Mouse (Mus musculus): ENCODE measurements at regions not wholly inside any gene's neighbourhood (a gene's known extent, or its start where the extent isn't known, plus 50 kb on each side); places are given as distances from the start of the nearest gene placed in this dataset.
A peak's percentile ranks its signal among the peaks of the same experiment; 100 is the strongest.
"Not testable (repeated sequence)": the region's sequence is repeated elsewhere in the genome, so short reads cannot be mapped to it uniquely, and the experiment has no call there.

- TF ChIP-seq CTCF (IDR thresholded peaks at IDR 0.05; ENCODE audit: low read depth): no peak
- WGBS: 76% methylated on average over 2 of the region's 2 CpGs
- no peaks in the 10 kb centered on the region for H3K4me1 ChIP-seq (ENCODE audit: insufficient read depth)
- H3K36me3 ChIP-seq (ENCODE audit: insufficient read depth): no peaks in the 10 kb centered on the region
- no peaks in the 10 kb centered on the region for H3K27me3 ChIP-seq (ENCODE audit: insufficient read depth, low read length)
- no peak overlapping the region for H3K4me3 ChIP-seq (ENCODE audit: low read depth, low read length)
- no peak overlapping the region for H3K9ac ChIP-seq
- DNase-seq (no peak), ATAC-seq (ENCODE audit: insufficient read depth) (no peak)
- H3K9me3 ChIP-seq (ENCODE audit: low read depth, low read length): no peaks in the 10 kb centered on the region
- no peak overlapping the region for H3K4me2 ChIP-seq
- H3K27ac ChIP-seq (ENCODE audit: low read depth): no peak overlapping the region
Observed at GRCm38 (mm10) chr6:102780830-102781229, 207.9 kb upstream of the Cntn3 start.

GRCm38 (mm10) chr6:102774580-102774979 lies 201.7 kb upstream of the Cntn3 start:
- H3K4me3 ChIP-seq (ENCODE audit: low read depth, low read length): no peak overlapping the region
- no peaks in the 10 kb centered on the region for H3K27me3 ChIP-seq (ENCODE audit: insufficient read depth, low read length)
- H3K4me1 ChIP-seq (ENCODE audit: insufficient read depth): no peaks in the 10 kb centered on the region
- ATAC-seq (ENCODE audit: insufficient read depth): no peak
- H3K9ac ChIP-seq: no peak overlapping the region
- no peaks in the 10 kb centered on the region for H3K9me3 ChIP-seq (ENCODE audit: low read depth, low read length)
- no peak for TF ChIP-seq CTCF (IDR thresholded peaks at IDR 0.05; ENCODE audit: low read depth)
- no peak for DNase-seq
- H3K4me2 ChIP-seq: no peak overlapping the region
- no peaks in the 10 kb centered on the region for H3K36me3 ChIP-seq (ENCODE audit: insufficient read depth)
- H3K27ac ChIP-seq (ENCODE audit: low read depth): no peak overlapping the region

- Histone ChIP-seq H3K9me3 (ENCODE audit: low read depth, low read length) (no peaks in the 10 kb centered on the region), H3K27me3 (ENCODE audit: insufficient read depth, low read length) (no peaks in the 10 kb centered on the region), H3K27ac (ENCODE audit: low read depth) (no peak overlapping the region), H3K4me2 (no peak overlapping the region), H3K4me3 (ENCODE audit: low read depth, low read length) (no peak overlapping the region), H3K9ac (no peak overlapping the region), H3K4me1 (ENCODE audit: insufficient read depth) (no peaks in the 10 kb centered on the region), H3K36me3 (ENCODE audit: insufficient read depth) (no peaks in the 10 kb centered on the region)
- DNase-seq: no peak
- TF ChIP-seq CTCF (IDR thresholded peaks at IDR 0.05; ENCODE audit: low read depth): no peak
- WGBS: 74% methylated on average over 3 of the region's 3 CpGs
- ATAC-seq (ENCODE audit: insufficient read depth): no peak
Observed at GRCm38 (mm10) chr6:102762357-102762756, 189.5 kb upstream of the Cntn3 start.

DNA sequence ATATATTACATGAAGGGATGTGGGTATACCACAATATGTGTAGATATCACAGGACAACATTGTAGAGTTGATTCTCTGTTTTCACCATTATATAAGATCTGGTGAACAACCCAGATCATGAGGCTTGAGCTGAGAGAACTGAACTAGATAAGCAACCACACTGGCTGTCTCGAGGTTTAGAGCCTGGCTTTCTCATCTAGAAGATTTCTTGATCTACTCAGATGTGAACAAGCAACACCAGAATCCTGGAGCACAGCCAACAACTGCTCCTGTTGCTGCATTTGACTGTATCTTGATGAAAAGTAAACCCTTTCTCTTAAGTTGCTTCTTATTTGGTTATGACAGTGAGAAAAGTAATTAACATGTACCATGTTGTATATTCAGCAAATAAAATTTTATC lies 182.1 kb upstream of the Cntn3 start:
- Histone ChIP-seq H3K27ac (ENCODE audit: low read depth) (no peak overlapping the region), H3K9ac (no peak overlapping the region), H3K4me1 (ENCODE audit: insufficient read depth) (no peaks in the 10 kb centered on the region), H3K36me3 (ENCODE audit: insufficient read depth) (no peaks in the 10 kb centered on the region), H3K4me2 (no peak overlapping the region), H3K9me3 (ENCODE audit: low read depth, low read length) (no peaks in the 10 kb centered on the region), H3K27me3 (ENCODE audit: insufficient read depth, low read length) (no peaks in the 10 kb centered on the region), H3K4me3 (ENCODE audit: low read depth, low read length) (no peak overlapping the region)
- DNase-seq: peak; percentile 0
- WGBS: 45% methylated on average over 1 of the region's 1 CpGs
- no peak for TF ChIP-seq CTCF (IDR thresholded peaks at IDR 0.05; ENCODE audit: low read depth)
- no peak for ATAC-seq (ENCODE audit: insufficient read depth)

DNA sequence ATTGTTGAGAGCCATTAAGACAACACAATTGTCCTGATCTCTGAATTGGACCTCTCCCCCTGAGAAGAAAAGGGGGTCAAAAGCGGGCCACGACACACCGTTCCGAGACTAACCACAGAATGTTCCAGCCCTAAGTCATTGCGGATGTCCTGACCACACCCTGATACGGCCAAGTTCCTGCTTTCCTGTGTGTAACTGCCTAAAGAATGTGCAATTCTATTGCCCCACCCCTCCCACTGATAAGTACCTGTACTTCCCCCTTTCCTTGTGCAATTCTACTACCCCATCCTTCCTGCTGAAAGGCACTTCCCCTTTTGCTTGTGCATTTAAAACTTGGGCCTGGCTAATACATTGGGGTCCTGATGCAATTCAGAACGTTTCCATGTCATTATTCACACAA lies 177.3 kb upstream of the Cntn3 start:
- H3K9ac ChIP-seq; H3K9me3 ChIP-seq (ENCODE audit: low read depth, low read length); H3K27ac ChIP-seq (ENCODE audit: low read depth); H3K4me1 ChIP-seq (ENCODE audit: insufficient read depth); H3K4me3 ChIP-seq (ENCODE audit: low read depth, low read length); H3K27me3 ChIP-seq (ENCODE audit: insufficient read depth, low read length); H3K4me2 ChIP-seq; H3K36me3 ChIP-seq (ENCODE audit: insufficient read depth); ATAC-seq (ENCODE audit: insufficient read depth); DNase-seq: not testable (repeated sequence)
- 83% methylated on average over 7 of the region's 7 CpGs for WGBS

GRCm38 (mm10) chr6:102746440-102746839 lies 173.5 kb upstream of the Cntn3 start:
- H3K27me3 ChIP-seq (ENCODE audit: insufficient read depth, low read length); H3K36me3 ChIP-seq (ENCODE audit: insufficient read depth); H3K4me2 ChIP-seq; H3K9me3 ChIP-seq (ENCODE audit: low read depth, low read length); H3K9ac ChIP-seq; H3K27ac ChIP-seq (ENCODE audit: low read depth); DNase-seq; H3K4me3 ChIP-seq (ENCODE audit: low read depth, low read length); ATAC-seq (ENCODE audit: insufficient read depth); H3K4me1 ChIP-seq (ENCODE audit: insufficient read depth): not testable (repeated sequence)
- 66% methylated on average over 3 of the region's 3 CpGs for whole genome bisulfite sequencing

DNA sequence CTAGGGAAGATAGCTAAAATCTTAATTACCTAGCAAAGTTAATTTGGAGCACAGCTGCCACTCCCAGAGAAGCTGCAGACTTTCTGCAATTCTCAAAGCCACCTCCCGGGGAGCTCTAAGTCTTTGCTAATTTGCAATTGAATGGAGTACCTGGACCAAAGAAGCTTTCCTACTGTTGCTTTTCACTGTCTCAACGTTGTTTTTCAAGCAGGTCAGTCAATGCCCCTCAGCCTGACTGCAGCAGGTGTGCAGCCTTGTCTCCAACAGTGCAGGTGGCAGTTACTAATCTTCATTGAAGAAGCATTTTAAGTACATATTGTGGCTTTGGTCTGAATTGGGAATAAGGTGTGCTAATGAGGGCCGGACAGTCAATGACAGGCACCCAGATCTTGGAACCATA lies 164.3 kb upstream of the Cntn3 start:
- WGBS: 65% methylated on average over 3 of the region's 3 CpGs
- not testable (repeated sequence) for H3K36me3 ChIP-seq (ENCODE audit: insufficient read depth); H3K4me1 ChIP-seq (ENCODE audit: insufficient read depth); H3K27ac ChIP-seq (ENCODE audit: low read depth); ATAC-seq (ENCODE audit: insufficient read depth); H3K9ac ChIP-seq; DNase-seq; H3K27me3 ChIP-seq (ENCODE audit: insufficient read depth, low read length); H3K9me3 ChIP-seq (ENCODE audit: low read depth, low read length); H3K4me3 ChIP-seq (ENCODE audit: low read depth, low read length); H3K4me2 ChIP-seq

GRCm38 (mm10) chr6:102733751-102734150 lies 160.8 kb upstream of the Cntn3 start:
- no peak for ATAC-seq (ENCODE audit: insufficient read depth)
- no peak for DNase-seq
- H3K4me2 ChIP-seq: no peak overlapping the region
- H3K4me1 ChIP-seq (ENCODE audit: insufficient read depth): no peaks in the 10 kb centered on the region
- H3K9me3 ChIP-seq (ENCODE audit: low read depth, low read length): peaks cover 3% of the 10 kb centered on the region; the same call in 1 of the 2 replicates
- no peaks in the 10 kb centered on the region for H3K27me3 ChIP-seq (ENCODE audit: insufficient read depth, low read length)
- WGBS: 71% methylated on average over 2 of the region's 2 CpGs
- H3K36me3 ChIP-seq (ENCODE audit: insufficient read depth): no peaks in the 10 kb centered on the region
- H3K9ac ChIP-seq: no peak overlapping the region
- H3K4me3 ChIP-seq (ENCODE audit: low read depth, low read length): no peak overlapping the region
- no peak for TF ChIP-seq CTCF (IDR thresholded peaks at IDR 0.05; ENCODE audit: low read depth)
- H3K27ac ChIP-seq (ENCODE audit: low read depth): no peak overlapping the region

Data from lung, embryonic 14.5 days (tissue).